Mouse (Mus musculus) thymus, adult 2 months (tissue): ENCODE data around the gene Shq1.

Experiments used
- CTCF ChIP-seq: fragments of 200-500 bp; IDR thresholded peaks from 2 replicates; pipeline ENCODE4 v1.5.1; 2012; ENCODE audit warnings: mild to moderate bottlenecking, control low read depth, low read length, moderate library complexity, borderline replicate concordance; ENCODE audit not compliant: control insufficient read depth, poor library complexity, insufficient read depth; ENCODE audit errors: extremely low read depth
- POLR2A ChIP-seq: fragments of 200-500 bp; IDR thresholded peaks from 2 replicates; pipeline ENCODE4 v1.6.1; 2012; ENCODE audit warnings: mild to moderate bottlenecking, low read length, control low read depth, moderate library complexity; ENCODE audit not compliant: control insufficient read depth, poor library complexity, insufficient read depth; ENCODE audit errors: extremely low read depth

DNA sequence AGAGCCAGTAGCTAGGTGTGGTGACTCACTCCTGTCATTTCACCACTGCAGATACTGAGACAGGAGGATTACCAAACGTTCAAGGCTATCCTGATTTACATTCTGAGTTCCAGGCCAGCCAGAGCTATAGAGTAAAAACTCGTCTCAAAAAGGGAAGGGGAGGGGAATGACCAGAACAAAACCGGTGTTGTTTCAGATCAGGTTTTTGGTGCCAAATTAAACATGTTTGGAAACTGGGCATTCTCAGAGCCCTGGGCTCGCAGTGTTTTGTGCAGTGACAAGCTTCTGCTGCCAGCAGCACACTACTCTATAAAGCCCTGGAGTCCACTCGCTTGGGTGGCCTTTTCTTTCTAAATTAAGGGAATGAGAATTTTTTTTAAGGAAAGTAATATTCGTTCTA, 8.7 kb downstream of the Shq1 start:
- no peak for TF ChIP-seq CTCF
- no peak for TF ChIP-seq POLR2A
